Mouse (Mus musculus) intestine, embryonic 14.5 days (tissue): ENCODE measurements around the gene Evi2a. TPM values are rescaled to one million over a fixed set of nuclear protein-coding genes. Genes with fewer than 3 reads are reported as not detected.

Source experiments
- ATAC-seq: fragments of 200-750 bp; cut with Nextera tagmentation; replicated peaks from 2 replicates; pipeline ENCODE4 v1.8.0; 2017; ENCODE audit warnings: low read depth, moderate number of reproducible peaks, moderate TSS enrichment, moderate library complexity; ENCODE audit not compliant: low FRiP score, low TSS enrichment
- DNase-seq: peaks from one replicate; pipeline ENCODE4 v3.0.0-alpha.2; 2018; ENCODE audit warnings: low spot score
- H3K27ac ChIP-seq: fragments of 300-500 bp; sonication (generic); 2 replicates; pipeline ENCODE4 v1.5.1; 2014; ENCODE audit warnings: low read depth, mild to moderate bottlenecking, control low read depth
- H3K27me3 ChIP-seq: fragments of 300-500 bp; sonication (generic); replicated peaks from 2 replicates; pipeline ENCODE4 v1.6.1; 2014; ENCODE audit warnings: low read length, control low read depth; ENCODE audit not compliant: control insufficient read depth, insufficient read depth
- H3K36me3 ChIP-seq: fragments of 300-500 bp; sonication (generic); 2 replicates; pipeline ENCODE4 v1.6.1; 2014; ENCODE audit warnings: low read length, control low read depth; ENCODE audit not compliant: control insufficient read depth, insufficient read depth
- H3K4me1 ChIP-seq: fragments of 300-500 bp; sonication (generic); replicated peaks from 2 replicates; pipeline ENCODE4 v1.6.1; 2014; ENCODE audit warnings: low read length, control low read depth, mixed read lengths; ENCODE audit not compliant: control insufficient read depth, insufficient read depth
- H3K4me2 ChIP-seq: fragments of 300-500 bp; sonication (generic); 2 replicates; pipeline ENCODE4 v1.6.1; 2014; ENCODE audit warnings: low read length
- H3K4me3 ChIP-seq: fragments of 300-500 bp; sonication (generic); 2 replicates; pipeline ENCODE4 v1.5.1; 2014; ENCODE audit warnings: low read depth, low read length, control low read depth, mixed read lengths
- H3K9ac ChIP-seq: fragments of 300-500 bp; sonication (generic); 2 replicates; pipeline ENCODE4 v1.6.1; 2014; ENCODE audit warnings: mild to moderate bottlenecking, low read length
- H3K9me3 ChIP-seq: fragments of 300-500 bp; sonication (generic); 2 replicates; pipeline ENCODE4 v1.6.1; 2016; ENCODE audit warnings: low read length, control low read depth; ENCODE audit not compliant: control insufficient read depth
- WGBS: fragments of 180-500 bp; shearing (Covaris S2); extraction: QIAGEN DNeasy Blood & Tissue Kit; methylation state at CpG from one replicate; pipeline ENCODE4 v1.1.7; 2014; 5-methylcytosine and 5-hydroxymethylcytosine counted together
- polyA plus RNA-seq: library from polyadenylated mRNA; unstranded; fragments of >200 nt; fragmentation: Nextera tagmentation; extraction: Ambion mirVana; gene quantifications from 2 replicates; pipeline ENCODE4 v1.2.1, GENCODE M21; 2014

The Evi2a gene
- polyA plus RNA-seq, result 3.1 and 3.9 TPM in 2 replicates

GRCm38 (mm10) chr11:79530333-79530761 is at the start of gene Evi2a, which contains the start of gene Evi2:
TSS of gene Evi2a (minus strand) at chr11:79530609.
TSS of gene Evi2 (minus strand) at chr11:79530589.
- Histone ChIP-seq H3K27ac (no peak within 1 kb of the TSS), H3K4me3 (no peak within 1 kb of the TSS), H3K36me3 (peaks cover 14% of the 10 kb centered on the region), H3K9ac (no peak within 1 kb of the TSS), H3K4me1 (no peaks in the 10 kb centered on the region), H3K9me3 (no peaks in the 10 kb centered on the region), H3K27me3 (no peaks in the 10 kb centered on the region), H3K4me2 (no peak within 1 kb of the TSS)
- ATAC-seq (no peak), DNase-seq (no peak)
- WGBS, result 89% methylated on average over 7 of the region's 7 CpGs

- Histone ChIP-seq H3K9me3 (no peaks in the 10 kb centered on the region), H3K4me3 (no peak overlapping the region), H3K36me3 (peaks cover 46% of the 10 kb centered on the region), H3K27ac (no peak overlapping the region), H3K4me2 (no peak overlapping the region), H3K27me3 (no peaks in the 10 kb centered on the region), H3K9ac (no peak overlapping the region), H3K4me1 (no peaks in the 10 kb centered on the region)
- 55% methylated on average over 5 of the region's 5 CpGs for WGBS
- DNase-seq, result peak; percentile 83
- no peak for ATAC-seq
Observed at GRCm38 (mm10) chr11:79577741-79578140, 47.3 kb upstream of the Evi2a start.

- Histone ChIP-seq H3K4me2 (no peak overlapping the region), H3K9me3 (no peaks in the 10 kb centered on the region), H3K4me1 (no peaks in the 10 kb centered on the region), H3K4me3 (no peak overlapping the region), H3K36me3 (peaks cover 57% of the 10 kb centered on the region), H3K27ac (no peak overlapping the region), H3K27me3 (no peaks in the 10 kb centered on the region), H3K9ac (no peak overlapping the region)
- 92% methylated on average over 14 of the region's 14 CpGs for WGBS
- ATAC-seq, result no peak
- DNase-seq, result no peak
Observed at GRCm38 (mm10) chr11:79575383-79576073, 45.1 kb upstream of the Evi2a start.

- Histone ChIP-seq H3K27ac (no peak overlapping the region), H3K4me2 (no peak overlapping the region), H3K9me3 (no peaks in the 10 kb centered on the region), H3K27me3 (no peaks in the 10 kb centered on the region), H3K36me3 (peaks cover 68% of the 10 kb centered on the region), H3K4me3 (no peak overlapping the region), H3K9ac (no peak overlapping the region), H3K4me1 (no peaks in the 10 kb centered on the region)
- ATAC-seq (no peak), DNase-seq (no peak)
- 83% methylated on average over 3 of the region's 3 CpGs for WGBS
Observed at GRCm38 (mm10) chr11:79573836-79574235, 43.4 kb upstream of the Evi2a start.

- WGBS, result 96% methylated on average over 2 of the region's 2 CpGs
Observed at GRCm38 (mm10) chr11:79570319-79570718, 39.9 kb upstream of the Evi2a start.

GRCm38 (mm10) chr11:79568197-79568911 is 37.9 kb upstream of the Evi2a start:
- peaks cover 80% of the 10 kb centered on the region for H3K36me3 ChIP-seq
- WGBS, result 84% methylated on average over 11 of the region's 11 CpGs
- H3K27me3 ChIP-seq, result no peaks in the 10 kb centered on the region
- H3K4me2 ChIP-seq, result no peak overlapping the region
- no peaks in the 10 kb centered on the region for H3K4me1 ChIP-seq
- ATAC-seq, result no peak
- H3K9ac ChIP-seq, result no peak overlapping the region
- H3K27ac ChIP-seq, result no peak overlapping the region
- no peak for DNase-seq
- no peaks in the 10 kb centered on the region for H3K9me3 ChIP-seq
- H3K4me3 ChIP-seq, result no peak overlapping the region

More at GRCm38 (mm10) chr11:79570319-79570718, 39.9 kb upstream of the Evi2a start:
- no peaks in the 10 kb centered on the region for H3K9me3 ChIP-seq
- H3K9ac ChIP-seq, result no peak overlapping the region
- no peak overlapping the region for H3K4me2 ChIP-seq
- H3K27ac ChIP-seq, result no peak overlapping the region
- no peak for ATAC-seq
- H3K4me3 ChIP-seq, result no peak overlapping the region
- H3K36me3 ChIP-seq, result peaks cover 85% of the 10 kb centered on the region
- H3K27me3 ChIP-seq, result no peaks in the 10 kb centered on the region
- no peaks in the 10 kb centered on the region for H3K4me1 ChIP-seq
- DNase-seq, result no peak

- H3K36me3 ChIP-seq, result peaks cover 85% of the 10 kb centered on the region
Observed at GRCm38 (mm10) chr11:79566947-79567346, 36.5 kb upstream of the Evi2a start.

GRCm38 (mm10) chr11:79563493-79563892 is 33.1 kb upstream of the Evi2a start:
- peaks cover 81% of the 10 kb centered on the region for H3K36me3 ChIP-seq
- H3K4me2 ChIP-seq, result no peak overlapping the region
- no peak for DNase-seq
- H3K4me1 ChIP-seq, result no peaks in the 10 kb centered on the region
- no peaks in the 10 kb centered on the region for H3K9me3 ChIP-seq
- H3K4me3 ChIP-seq, result no peak overlapping the region
- whole genome bisulfite sequencing, result 87% methylated on average over 7 of the region's 7 CpGs
- H3K27me3 ChIP-seq, result no peaks in the 10 kb centered on the region
- no peak overlapping the region for H3K9ac ChIP-seq
- H3K27ac ChIP-seq, result no peak overlapping the region
- no peak for ATAC-seq

More at GRCm38 (mm10) chr11:79566947-79567346, 36.5 kb upstream of the Evi2a start:
- Histone ChIP-seq H3K27me3 (no peaks in the 10 kb centered on the region), H3K27ac (no peak overlapping the region), H3K9ac (no peak overlapping the region), H3K4me2 (no peak overlapping the region), H3K4me1 (no peaks in the 10 kb centered on the region), H3K4me3 (no peak overlapping the region), H3K9me3 (no peaks in the 10 kb centered on the region)
- no peak for ATAC-seq
- no peak for DNase-seq
- WGBS, result 54% methylated on average over 1 of the region's 1 CpGs
